Mouse (Mus musculus): ENCODE data around the gene Hdac1.

DNA sequence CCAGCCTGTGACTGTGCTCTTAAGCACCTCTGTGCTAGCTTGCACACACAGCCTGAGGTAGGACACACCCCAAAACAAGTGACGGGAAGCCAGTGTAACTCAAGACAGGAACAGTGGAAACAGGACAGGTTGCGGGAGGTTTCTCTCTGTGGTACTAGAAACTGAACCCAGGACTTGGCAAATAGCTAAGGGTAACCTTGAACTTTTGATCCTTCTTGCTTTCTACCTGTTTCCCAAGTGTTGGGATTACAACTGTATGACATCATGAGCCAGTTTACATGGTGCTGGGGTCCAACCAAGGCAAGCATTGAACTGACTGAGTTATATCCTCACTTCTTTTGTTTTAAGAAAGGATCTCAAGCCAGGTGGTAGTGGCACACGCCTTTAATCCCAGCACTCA, 62.6 kb downstream of the Hdac1 start:
- TF ChIP-seq POLR2A (IDR thresholded peaks at IDR 0.05; ENCODE audit: low read depth, low read length) (no peak), CTCF (IDR thresholded peaks at IDR 0.05; ENCODE audit: borderline replicate concordance, insufficient read depth, low read length) (no peak)

Data from embryonic fibroblast, embryonic 13.5 days (primary cell).